Mouse (Mus musculus) midbrain, embryonic 14.5 days (tissue): Measurements from ENCODE around the gene Galnt2. TPM values are rescaled to one million over a fixed set of nuclear protein-coding genes. Genes with fewer than 3 reads are reported as not detected.

Experiments
- ATAC-seq: fragments of 200-750 bp; cut with Nextera tagmentation; 2 replicates; pipeline ENCODE4 v1.8.0; 2017; ENCODE audit warnings: moderate number of reproducible peaks, moderate library complexity; ENCODE audit not compliant: low FRiP score, low TSS enrichment
- DNase-seq: peaks from one replicate; pipeline ENCODE4 v3.0.0-alpha.2; 2015
- H3K27ac ChIP-seq: fragments of 300-500 bp; sonication (generic); replicated peaks from 2 replicates; pipeline ENCODE4 v1.5.1; 2014; ENCODE audit warnings: mild to moderate bottlenecking, low read depth, low read length, moderate library complexity
- H3K27me3 ChIP-seq: fragments of 300-500 bp; sonication (generic); 2 replicates; pipeline ENCODE4 v1.6.1; 2014; ENCODE audit warnings: low read length, control low read depth, mixed read lengths; ENCODE audit not compliant: control insufficient read depth, insufficient read depth
- H3K36me3 ChIP-seq: fragments of 300-500 bp; sonication (generic); 2 replicates; pipeline ENCODE4 v1.6.1; 2014; ENCODE audit warnings: low read length, control low read depth; ENCODE audit not compliant: control insufficient read depth, insufficient read depth
- H3K4me1 ChIP-seq: fragments of 300-500 bp; sonication (generic); 2 replicates; pipeline ENCODE4 v1.6.1; 2014; ENCODE audit warnings: mild to moderate bottlenecking, antibody characterized with exemption, low read length, control low read depth; ENCODE audit not compliant: control insufficient read depth, insufficient read depth
- H3K4me2 ChIP-seq: fragments of 300-500 bp; sonication (generic); 2 replicates; pipeline ENCODE4 v1.6.1; 2014; ENCODE audit warnings: mild to moderate bottlenecking, low read length, moderate library complexity
- H3K4me3 ChIP-seq: fragments of 300-500 bp; sonication (generic); replicated peaks from 2 replicates; pipeline ENCODE4 v1.5.1; 2014; ENCODE audit warnings: low read depth, low read length
- H3K9ac ChIP-seq: fragments of 300-500 bp; sonication (generic); replicated peaks from 2 replicates; pipeline ENCODE4 v1.6.1; 2014; ENCODE audit warnings: mild to moderate bottlenecking, low read length, moderate library complexity
- H3K9me3 ChIP-seq: fragments of 300-500 bp; sonication (generic); 2 replicates; pipeline ENCODE4 v1.6.1; 2016; ENCODE audit warnings: low read length, control low read depth, mixed read lengths; ENCODE audit not compliant: control insufficient read depth
- WGBS: fragments of 180-500 bp; shearing (Covaris S2); extraction: QIAGEN DNeasy Blood & Tissue Kit; methylation state at CpG from one replicate; pipeline ENCODE4 v1.1.7; 2014; 5-methylcytosine and 5-hydroxymethylcytosine counted together
- polyA plus RNA-seq: library from polyadenylated mRNA; unstranded; fragments of >200 nt; fragmentation: Nextera tagmentation; extraction: Ambion mirVana; gene quantifications from 2 replicates; pipeline ENCODE4 v1.2.1, GENCODE M21; 2014

Gene Galnt2
- polyA plus RNA-seq, 1 experiment from 2014 or later, result 70.1 TPM

DNA sequence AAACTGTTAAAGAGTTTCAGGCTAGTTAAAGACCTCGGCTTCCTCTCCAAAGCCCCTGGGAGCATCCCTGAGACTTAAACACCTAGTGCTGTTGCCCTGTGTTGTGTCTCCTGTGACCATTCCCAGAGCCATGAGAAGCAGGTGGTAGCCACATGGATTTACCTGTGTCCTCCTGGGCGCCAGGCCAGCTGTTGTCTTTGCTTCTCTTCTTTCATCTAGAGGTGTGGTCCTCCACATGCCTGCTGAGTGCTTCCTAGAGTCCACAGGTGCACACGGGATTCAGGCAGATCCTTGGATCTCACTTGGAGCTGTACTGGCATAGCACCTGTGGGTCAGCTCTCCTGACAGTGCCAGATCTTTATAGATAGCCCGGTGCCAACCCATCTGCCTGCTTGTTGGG lies 36.0 kb downstream of the Galnt2 start:
- Histone ChIP-seq H3K4me2 (no peak overlapping the region), H3K9ac (no peak overlapping the region), H3K27me3 (no peaks in the 10 kb centered on the region), H3K27ac (no peak overlapping the region), H3K4me1 (peaks cover 35% of the 10 kb centered on the region), H3K9me3 (no peaks in the 10 kb centered on the region), H3K4me3 (no peak overlapping the region), H3K36me3 (no peaks in the 10 kb centered on the region)
- WGBS, result 90% methylated on average over 4 of the region's 4 CpGs
- ATAC-seq, result no peak
- DNase-seq, result no peak

DNA sequence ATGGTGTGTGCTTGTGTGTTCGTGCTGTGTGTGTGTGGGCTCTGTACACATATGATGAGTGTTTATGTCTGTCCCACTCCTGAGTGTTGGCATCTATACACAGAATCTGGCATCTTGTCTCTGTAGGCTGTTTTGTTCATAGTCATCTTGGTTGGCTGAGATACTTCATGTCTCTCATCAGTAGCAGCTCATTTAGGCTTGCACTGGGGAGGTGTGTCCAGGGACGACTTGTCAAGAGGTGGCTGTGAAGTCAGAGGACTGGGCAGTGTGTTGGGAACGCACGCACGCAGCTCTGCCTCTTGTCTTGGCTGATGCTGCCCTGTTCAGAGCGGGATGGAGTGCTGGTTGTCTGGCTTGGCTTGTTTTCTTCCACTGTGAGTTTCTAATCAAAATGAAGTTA lies 39.3 kb downstream of the Galnt2 start:
- Histone ChIP-seq H3K4me1 (peaks cover 22% of the 10 kb centered on the region), H3K9me3 (no peaks in the 10 kb centered on the region), H3K27me3 (no peaks in the 10 kb centered on the region), H3K36me3 (no peaks in the 10 kb centered on the region), H3K4me2 (no peak overlapping the region), H3K4me3 (no peak overlapping the region), H3K27ac (no peak overlapping the region), H3K9ac (no peak overlapping the region)
- ATAC-seq, result no peak
- DNase-seq, result no peak
- WGBS, result 89% methylated on average over 6 of the region's 6 CpGs

DNA sequence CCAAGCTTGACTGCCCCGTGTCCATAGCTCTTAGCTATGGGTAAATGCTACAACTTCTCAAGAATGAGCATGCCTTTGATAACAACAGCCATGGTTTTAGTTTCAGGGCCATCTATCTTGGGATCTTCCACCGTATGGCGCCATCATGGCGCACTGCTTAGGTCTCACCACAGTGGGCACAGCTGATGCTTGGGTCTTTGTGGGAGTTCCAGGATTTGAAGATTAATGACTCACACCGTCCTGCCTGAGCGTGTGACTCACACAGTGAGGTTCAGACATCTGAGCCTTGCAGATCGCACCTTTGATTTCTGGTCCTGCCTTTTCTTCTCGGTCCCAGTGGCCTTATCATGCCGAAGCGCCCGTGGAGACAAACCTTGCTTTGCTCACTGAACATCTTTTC lies 39.7 kb downstream of the Galnt2 start:
- Histone ChIP-seq H3K27ac (no peak overlapping the region), H3K27me3 (no peaks in the 10 kb centered on the region), H3K36me3 (no peaks in the 10 kb centered on the region), H3K9me3 (no peaks in the 10 kb centered on the region), H3K4me1 (peaks cover 22% of the 10 kb centered on the region), H3K4me2 (no peak overlapping the region), H3K4me3 (no peak overlapping the region), H3K9ac (no peak overlapping the region)
- no peak for ATAC-seq
- DNase-seq, result no peak
- WGBS, result 91% methylated on average over 11 of the region's 11 CpGs

GRCm38 (mm10) chr8:124271518-124271917 lies 40.3 kb downstream of the Galnt2 start:
- no peak overlapping the region for H3K9ac ChIP-seq
- H3K27me3 ChIP-seq, result no peaks in the 10 kb centered on the region
- no peak for ATAC-seq
- DNase-seq, result no peak
- H3K4me1 ChIP-seq, result peaks cover 22% of the 10 kb centered on the region
- no peak overlapping the region for H3K27ac ChIP-seq
- H3K4me3 ChIP-seq, result no peak overlapping the region
- H3K9me3 ChIP-seq, result no peaks in the 10 kb centered on the region
- no peaks in the 10 kb centered on the region for H3K36me3 ChIP-seq
- 91% methylated on average over 12 of the region's 12 CpGs for WGBS
- no peak overlapping the region for H3K4me2 ChIP-seq

DNA sequence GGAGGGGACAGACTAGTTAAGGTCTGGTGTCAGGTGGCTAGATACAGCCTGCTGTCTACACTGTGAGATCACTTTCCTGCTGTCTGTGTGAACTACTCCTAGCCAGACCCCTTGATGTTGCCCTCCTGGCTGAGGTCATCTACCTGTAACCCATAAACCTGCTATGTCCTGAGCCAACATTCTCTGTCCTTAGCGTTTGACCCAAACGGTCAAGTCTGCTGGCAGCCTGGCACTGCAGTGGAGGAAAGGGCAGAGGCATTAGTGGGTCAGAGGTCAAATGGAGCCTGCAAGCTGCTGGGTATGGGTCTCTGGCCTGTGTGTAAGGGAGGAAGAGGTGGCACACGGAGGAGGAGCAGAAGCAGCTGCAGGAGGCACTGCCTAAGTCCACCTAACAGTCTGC lies 41.6 kb downstream of the Galnt2 start:
- no peak for ATAC-seq
- WGBS, result 66% methylated on average over 3 of the region's 3 CpGs
- H3K27me3 ChIP-seq, result no peaks in the 10 kb centered on the region

DNA sequence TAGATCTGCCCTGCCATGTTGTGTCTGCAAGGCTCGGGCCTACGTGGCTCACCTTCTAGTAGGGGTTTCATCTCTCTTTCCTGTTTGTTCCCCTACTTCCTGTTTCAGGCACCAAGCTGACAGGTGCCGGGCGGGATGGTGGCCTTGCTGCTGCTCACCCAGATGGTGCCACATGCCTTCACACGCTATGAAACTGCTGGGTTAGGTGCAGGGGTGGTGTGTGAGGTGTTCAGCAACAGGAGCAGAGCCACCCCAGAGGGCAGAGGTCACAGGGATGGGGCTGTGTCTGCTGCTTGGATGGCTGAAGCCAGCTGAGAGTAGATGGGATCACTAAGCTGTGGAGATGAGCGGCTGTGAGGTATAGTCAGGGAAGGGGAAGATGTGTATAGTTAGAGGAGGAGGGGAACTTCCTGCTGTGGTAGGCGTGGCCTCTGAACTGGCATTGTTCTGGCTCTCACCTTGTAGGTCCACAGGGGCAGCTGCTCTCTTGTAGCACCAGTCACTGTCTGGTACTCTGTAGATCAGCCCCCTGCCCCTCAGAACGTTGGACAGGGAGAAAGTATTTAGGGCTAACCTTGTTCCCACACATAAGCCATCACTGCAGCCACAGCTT lies 42.5 kb downstream of the Galnt2 start:
- Histone ChIP-seq H3K4me1 (peaks cover 33% of the 10 kb centered on the region), H3K9me3 (no peaks in the 10 kb centered on the region), H3K36me3 (no peaks in the 10 kb centered on the region), H3K27me3 (no peaks in the 10 kb centered on the region), H3K27ac (no peak overlapping the region), H3K9ac (no peak overlapping the region), H3K4me2 (no peak overlapping the region), H3K4me3 (no peak overlapping the region)
- no peak for DNase-seq
- 62% methylated on average over 8 of the region's 8 CpGs for WGBS
- no peak for ATAC-seq

More for the DNA sequence above, 41.6 kb downstream of the Galnt2 start:
- H3K27ac ChIP-seq, result no peak overlapping the region
- DNase-seq, result no peak
- H3K9me3 ChIP-seq, result no peaks in the 10 kb centered on the region
- no peak overlapping the region for H3K9ac ChIP-seq
- no peaks in the 10 kb centered on the region for H3K36me3 ChIP-seq
- no peak overlapping the region for H3K4me3 ChIP-seq
- no peak overlapping the region for H3K4me2 ChIP-seq
- peaks cover 29% of the 10 kb centered on the region for H3K4me1 ChIP-seq

GRCm38 (mm10) chr8:124274441-124275120 lies 43.4 kb downstream of the Galnt2 start:
- no peak for DNase-seq
- Histone ChIP-seq H3K27me3 (no peaks in the 10 kb centered on the region), H3K9me3 (no peaks in the 10 kb centered on the region), H3K36me3 (no peaks in the 10 kb centered on the region), H3K9ac (no peak overlapping the region; the same call in 1 of the 2 replicates), H3K27ac (no peak overlapping the region), H3K4me3 (no peak overlapping the region), H3K4me1 (peaks cover 34% of the 10 kb centered on the region), H3K4me2 (no peak overlapping the region)
- ATAC-seq, result no peak
- 66% methylated on average over 10 of the region's 10 CpGs for whole genome bisulfite sequencing

DNA sequence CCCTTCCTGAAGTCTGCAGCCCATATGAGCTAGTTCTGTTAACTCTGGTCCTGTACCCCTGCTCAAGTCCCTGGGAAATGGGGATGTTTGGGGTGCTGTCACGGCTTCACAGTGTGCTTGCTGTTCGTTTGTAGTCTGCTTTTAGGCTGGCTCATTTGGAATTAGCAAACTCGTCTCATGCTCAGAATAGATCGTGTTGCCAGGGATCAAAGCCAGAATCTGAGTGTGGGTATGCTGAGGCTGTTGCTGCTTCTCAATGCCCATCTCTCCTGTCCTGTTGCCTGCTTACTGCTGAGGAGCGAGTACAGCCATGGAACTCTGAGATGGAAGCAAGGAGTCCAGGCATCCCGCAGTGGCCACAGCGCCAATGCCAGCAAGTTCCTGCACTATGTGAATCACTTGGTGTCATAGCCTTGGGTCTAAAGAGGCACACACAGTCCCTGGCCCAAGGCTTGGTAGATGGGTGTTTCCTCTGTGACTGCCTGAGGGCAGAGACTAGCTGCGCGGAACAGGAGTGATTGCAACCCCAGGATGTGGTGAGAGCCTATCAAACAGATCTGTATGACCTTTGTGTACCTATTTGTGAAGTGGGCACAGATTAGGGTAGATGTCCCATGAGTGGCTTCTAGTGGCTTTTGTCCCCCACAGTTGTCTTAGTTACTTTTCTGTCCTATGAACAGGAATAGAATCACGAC lies 44.3 kb downstream of the Galnt2 start:
- Histone ChIP-seq H3K27me3 (no peaks in the 10 kb centered on the region), H3K27ac (no peak overlapping the region), H3K4me3 (no peak overlapping the region), H3K36me3 (no peaks in the 10 kb centered on the region), H3K4me1 (peaks cover 27% of the 10 kb centered on the region), H3K9ac (no peak overlapping the region), H3K4me2 (no peak overlapping the region), H3K9me3 (no peaks in the 10 kb centered on the region)
- 94% methylated on average over 10 of the region's 10 CpGs for WGBS
- ATAC-seq (no peak), DNase-seq (no peak)
